Mouse (Mus musculus) E14TG2a.4 (cell line): ENCODE measurements at regions not wholly inside any gene's neighbourhood (a gene's known extent, or its start where the extent isn't known, plus 50 kb on each side); places are given as distances from the start of the nearest gene placed in this dataset.

Experiments used
- H3K27me3 ChIP-seq: 2 replicates; pipeline ENCODE4 v1.6.1; 2014; ENCODE audit warnings: low read length, control low read depth; ENCODE audit not compliant: insufficient read depth
- H3K36me3 ChIP-seq: 2 replicates; pipeline ENCODE4 v1.6.1; 2014; ENCODE audit warnings: low read length, control low read depth; ENCODE audit not compliant: insufficient read depth
- H3K4me1 ChIP-seq: replicated peaks from 2 replicates; pipeline ENCODE4 v1.6.1; 2014; ENCODE audit warnings: low read depth, low read length, control low read depth
- H3K4me3 ChIP-seq: replicated peaks from 2 replicates; pipeline ENCODE4 v1.5.1; 2014; ENCODE audit warnings: mild to moderate bottlenecking, low read length
- H3K9me3 ChIP-seq: 2 replicates; pipeline ENCODE4 v1.6.1; 2014; ENCODE audit warnings: low read length, control low read depth
- CTCF ChIP-seq: conservative IDR thresholded peaks from 2 replicates; pipeline ENCODE4 v1.5.1; 2014; ENCODE audit warnings: low read length
- NANOG ChIP-seq: IDR thresholded peaks from 2 replicates; pipeline ENCODE4 v1.6.1; 2014; ENCODE audit warnings: borderline replicate concordance, low read length, mixed read lengths
- POU5F1 ChIP-seq: IDR thresholded peaks from 2 replicates; pipeline ENCODE4 v1.6.1; 2014; ENCODE audit warnings: low read length, borderline replicate concordance

DNA sequence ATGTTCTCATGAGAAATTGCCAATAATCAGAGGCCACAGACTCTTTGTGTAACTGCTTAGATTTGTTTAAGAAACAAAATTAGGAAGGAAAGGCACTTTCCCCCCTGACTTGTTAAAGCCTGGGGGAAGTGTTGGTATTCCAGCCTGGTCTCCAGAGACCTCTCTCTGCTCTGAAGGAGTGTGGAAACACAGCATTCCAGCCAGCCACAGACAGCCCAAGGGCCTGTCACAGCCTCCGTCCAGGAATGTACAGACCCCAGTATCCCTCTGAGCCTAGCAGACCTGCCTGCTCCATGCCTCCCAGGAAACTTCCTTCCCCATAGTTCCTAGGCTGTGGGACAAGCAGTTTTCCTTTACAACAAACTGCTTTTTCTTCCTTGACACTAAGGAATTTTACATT is 128.0 kb downstream of the Rybp start:
- H3K4me1 ChIP-seq = peaks cover 69% of the 10 kb centered on the region
- H3K36me3 ChIP-seq = no peaks in the 10 kb centered on the region
- TF ChIP-seq CTCF (no peak), POU5F1 (no peak), NANOG (no peak)
- H3K27me3 ChIP-seq = peaks cover 41% of the 10 kb centered on the region
- no peak overlapping the region for H3K4me3 ChIP-seq
- H3K9me3 ChIP-seq = no peaks in the 10 kb centered on the region

DNA sequence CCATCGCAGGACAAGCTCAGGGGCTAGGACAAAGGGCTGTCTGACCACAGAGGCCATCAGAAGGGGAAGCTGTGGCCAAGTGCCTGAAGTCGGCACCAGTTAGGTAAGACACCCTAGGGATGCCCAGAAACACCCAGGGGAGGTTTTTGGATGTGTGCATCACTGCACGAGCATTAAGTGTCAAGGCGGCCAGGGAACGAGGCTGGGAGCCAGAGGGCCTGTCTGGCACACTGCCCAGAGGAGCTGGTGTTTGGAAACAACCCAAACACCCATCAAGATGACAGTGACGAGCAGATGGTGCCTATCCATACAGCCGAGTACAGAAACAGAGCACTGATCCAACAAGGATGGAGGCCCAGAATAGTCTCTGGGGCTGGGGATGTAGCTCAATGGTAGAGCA is 130.0 kb downstream of the Rybp start:
- H3K4me3 ChIP-seq = no peak overlapping the region
- no peaks in the 10 kb centered on the region for H3K36me3 ChIP-seq
- no peaks in the 10 kb centered on the region for H3K9me3 ChIP-seq
- peaks cover 50% of the 10 kb centered on the region for H3K4me1 ChIP-seq
- H3K27me3 ChIP-seq = peaks cover 23% of the 10 kb centered on the region; the same call in 1 of the 2 replicates
- no peak for TF ChIP-seq NANOG
- no peak for TF ChIP-seq POU5F1
- TF ChIP-seq CTCF = no peak

DNA sequence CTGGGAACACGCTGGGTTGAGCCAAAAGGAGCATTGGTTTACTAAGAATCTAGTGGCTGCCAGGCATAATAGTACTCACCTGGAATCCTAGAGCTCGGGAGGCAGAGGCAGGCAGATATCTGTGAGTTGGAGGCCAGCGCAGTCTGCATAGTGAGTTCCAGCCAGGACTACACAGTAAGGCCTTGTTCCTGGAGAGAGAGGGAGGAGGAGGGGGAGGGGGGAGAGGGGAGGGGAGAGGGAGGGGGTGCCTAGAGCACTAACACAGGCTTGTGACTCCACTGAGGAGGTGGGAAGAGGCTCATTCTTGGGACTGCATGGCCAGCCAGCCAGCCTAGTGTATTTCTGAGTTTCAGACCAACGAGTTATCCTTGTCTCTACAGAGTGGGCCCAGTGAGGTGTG is 131.1 kb downstream of the Rybp start:
- Histone ChIP-seq H3K4me3 (peak overlapping the region; percentile 67), H3K9me3 (no peaks in the 10 kb centered on the region), H3K27me3 (peaks cover 14% of the 10 kb centered on the region; the same call in 1 of the 2 replicates), H3K4me1 (peaks cover 39% of the 10 kb centered on the region), H3K36me3 (no peaks in the 10 kb centered on the region)
- no peak for TF ChIP-seq POU5F1
- TF ChIP-seq NANOG = no peak
- TF ChIP-seq CTCF = no peak

DNA sequence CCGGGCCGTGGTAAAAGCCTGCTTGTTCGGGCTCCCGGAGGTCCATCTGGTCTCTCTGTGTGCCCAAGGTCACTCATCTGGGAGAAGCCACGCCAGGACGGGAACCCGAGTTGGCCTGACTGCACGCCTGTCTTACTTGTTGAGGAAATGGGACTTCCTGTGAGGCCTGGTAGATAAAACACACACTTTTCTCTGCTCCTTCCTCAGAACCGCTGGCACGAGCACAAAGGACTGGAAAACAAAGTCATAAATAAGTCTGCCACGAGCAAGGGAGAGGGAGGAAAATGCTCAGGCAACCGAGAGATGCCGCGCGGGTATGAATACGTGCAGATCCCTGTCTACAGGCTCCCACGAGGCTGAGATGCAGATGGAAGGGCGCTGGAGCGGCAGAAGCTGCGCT is 131.6 kb downstream of the Rybp start:
- Histone ChIP-seq H3K4me1 (peaks cover 36% of the 10 kb centered on the region), H3K9me3 (no peaks in the 10 kb centered on the region), H3K27me3 (peaks cover 15% of the 10 kb centered on the region), H3K36me3 (no peaks in the 10 kb centered on the region), H3K4me3 (peak overlapping the region; percentile 67)
- TF ChIP-seq NANOG (no peak), CTCF (no peak), POU5F1 (no peak)

DNA sequence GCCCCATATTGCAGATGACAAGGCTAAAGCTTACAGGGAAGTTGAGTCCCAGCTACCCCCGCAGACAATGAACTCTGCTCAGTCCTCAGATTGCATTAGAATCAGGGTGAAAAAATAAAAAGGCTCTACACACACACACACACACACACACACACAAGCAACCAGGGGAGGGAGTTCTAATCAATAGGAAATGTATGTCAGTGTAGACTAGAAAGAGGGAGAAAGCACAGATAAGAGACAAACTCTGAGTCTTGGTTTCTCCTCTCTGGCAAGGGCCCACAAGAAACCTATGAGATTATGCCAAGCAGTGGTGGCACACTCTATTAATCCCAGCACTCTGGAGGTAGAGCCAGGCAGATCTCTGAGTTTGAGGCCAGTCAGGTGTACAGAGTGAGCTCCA is 135.8 kb downstream of the Rybp start:
- Histone ChIP-seq H3K9me3 (0 out of 2 replicates have a peak, but pooled peaks cover 3% of the 10 kb centered on the region), H3K4me1 (peaks cover 16% of the 10 kb centered on the region), H3K4me3 (no peak overlapping the region), H3K27me3 (peaks cover 19% of the 10 kb centered on the region), H3K36me3 (no peaks in the 10 kb centered on the region)
- TF ChIP-seq NANOG = no peak
- TF ChIP-seq POU5F1 = no peak
- TF ChIP-seq CTCF = no peak

DNA sequence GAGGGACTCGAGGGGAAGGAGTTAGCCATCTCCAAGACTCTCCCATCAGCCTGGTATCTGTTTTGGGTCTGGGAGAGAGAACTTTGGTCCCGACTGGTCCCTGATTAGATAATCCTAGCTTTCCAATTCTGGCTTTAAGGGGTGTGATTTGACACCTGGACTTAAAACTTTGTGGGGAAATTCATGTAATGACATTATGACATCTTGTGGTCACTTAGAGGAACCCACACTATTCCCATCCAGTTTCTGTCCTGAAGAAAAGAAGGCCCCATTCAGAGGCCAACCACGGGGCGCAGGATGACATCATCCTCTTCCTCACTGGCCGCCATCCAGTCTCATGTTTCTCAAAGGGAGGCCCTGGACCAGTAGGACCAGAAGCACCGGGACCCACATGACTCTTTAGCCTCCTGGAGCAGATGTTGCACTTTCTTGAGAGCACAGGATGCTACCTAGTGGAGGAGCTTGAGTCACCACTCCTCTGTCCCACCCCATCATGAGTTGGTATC is 136.5 kb downstream of the Rybp start:
- 0 out of 2 replicates have a peak, but pooled peaks cover 3% of the 10 kb centered on the region for H3K9me3 ChIP-seq
- no peak overlapping the region for H3K4me3 ChIP-seq
- H3K36me3 ChIP-seq = no peaks in the 10 kb centered on the region
- no peak for TF ChIP-seq NANOG
- TF ChIP-seq POU5F1 = no peak
- no peak for TF ChIP-seq CTCF
- H3K27me3 ChIP-seq = peaks cover 24% of the 10 kb centered on the region
- H3K4me1 ChIP-seq = peaks cover 14% of the 10 kb centered on the region

DNA sequence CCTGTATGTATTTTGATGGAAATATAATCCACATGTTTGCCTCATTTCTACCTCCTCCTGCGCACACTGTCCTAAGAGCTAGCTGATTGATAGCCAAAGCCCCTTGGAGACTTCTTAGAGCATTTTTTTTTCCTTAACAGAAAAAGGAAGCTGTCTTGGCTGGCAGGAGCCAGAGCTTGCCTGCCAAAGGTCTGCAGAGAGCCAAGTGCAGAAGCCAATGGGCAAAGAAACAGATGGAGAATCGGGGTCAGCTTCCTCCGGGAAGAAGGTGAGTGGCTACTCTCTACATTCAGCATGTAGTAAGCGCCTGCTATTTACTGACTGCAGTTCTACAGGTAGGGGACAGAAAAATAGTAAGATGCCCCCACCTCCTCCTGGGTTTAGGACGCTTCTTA is 137.8 kb downstream of the Rybp start:
- Histone ChIP-seq H3K4me1 (peaks cover 16% of the 10 kb centered on the region), H3K27me3 (peaks cover 18% of the 10 kb centered on the region)

DNA sequence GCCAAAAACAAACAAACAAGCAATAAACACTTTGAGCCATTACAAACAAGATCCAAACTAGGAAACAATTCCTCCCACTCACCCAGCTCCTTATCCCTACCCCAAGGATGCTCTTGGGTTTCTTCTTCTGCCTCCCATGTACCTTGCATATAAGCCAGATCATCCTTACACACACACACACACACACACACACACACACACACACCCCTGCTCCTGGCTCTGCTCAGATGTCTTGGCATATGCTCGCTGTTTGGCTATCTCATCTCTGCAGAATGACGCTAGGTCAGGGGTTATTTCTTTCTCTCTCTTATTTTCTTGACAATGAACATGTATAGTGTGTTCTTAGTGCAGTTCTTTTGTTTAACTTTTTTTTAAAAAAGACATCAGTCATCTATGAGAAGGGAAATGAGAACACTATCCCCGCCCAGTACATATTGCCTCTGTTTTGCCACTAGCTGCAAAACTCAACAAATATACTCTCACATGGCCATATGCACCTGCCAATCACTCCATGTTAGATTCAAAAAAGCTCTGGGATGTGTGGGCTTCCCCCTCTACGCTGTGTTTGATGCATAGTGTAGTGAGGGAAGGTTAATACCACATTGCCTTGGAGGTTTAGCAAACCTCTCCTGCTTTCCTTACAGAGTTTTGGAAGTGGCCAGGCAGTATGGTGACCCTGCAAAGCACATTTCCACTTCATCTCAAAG is 138.4 kb downstream of the Rybp start:
- H3K27me3 ChIP-seq = peaks cover 18% of the 10 kb centered on the region
- H3K4me3 ChIP-seq = no peak overlapping the region
- H3K9me3 ChIP-seq = 0 out of 2 replicates have a peak, but pooled peaks cover 3% of the 10 kb centered on the region
- no peak for TF ChIP-seq NANOG
- TF ChIP-seq POU5F1 = no peak
- TF ChIP-seq CTCF = no peak
- no peaks in the 10 kb centered on the region for H3K36me3 ChIP-seq
- peaks cover 21% of the 10 kb centered on the region for H3K4me1 ChIP-seq

More for the DNA sequence above, 137.8 kb downstream of the Rybp start:
- H3K36me3 ChIP-seq = no peaks in the 10 kb centered on the region
- TF ChIP-seq CTCF (no peak), POU5F1 (no peak), NANOG (no peak)
- H3K4me3 ChIP-seq = no peak overlapping the region
- 0 out of 2 replicates have a peak, but pooled peaks cover 3% of the 10 kb centered on the region for H3K9me3 ChIP-seq

DNA sequence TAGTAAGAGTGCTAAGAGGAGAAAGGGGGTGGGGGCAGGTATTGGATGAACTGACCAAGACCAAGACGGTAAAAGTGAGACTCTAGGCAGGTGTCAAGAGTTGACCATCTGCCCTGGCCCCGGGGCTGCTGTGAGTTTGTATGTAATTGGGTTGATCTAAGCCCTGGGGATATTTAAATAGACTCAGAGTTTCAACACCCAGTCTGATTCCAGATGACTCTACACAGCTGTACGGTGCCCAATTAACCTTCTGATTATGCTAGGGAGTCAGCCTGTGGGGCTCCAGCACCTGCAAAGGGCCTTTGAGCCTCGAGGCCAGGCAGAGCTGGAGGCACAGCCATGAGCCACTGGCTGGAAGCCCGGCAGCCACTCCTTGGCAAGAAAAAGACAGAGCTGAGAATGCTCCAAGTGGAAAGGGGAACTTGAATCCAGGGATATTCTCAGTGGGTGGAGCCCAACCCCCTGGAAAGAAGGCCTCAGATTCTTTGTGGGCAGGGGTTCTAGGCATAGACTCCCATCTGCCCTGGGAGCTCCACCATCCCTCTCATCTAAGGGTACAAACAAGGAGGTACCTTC is 140.8 kb downstream of the Rybp start:
- peaks cover 35% of the 10 kb centered on the region for H3K4me1 ChIP-seq
- peaks cover 27% of the 10 kb centered on the region for H3K27me3 ChIP-seq
- H3K4me3 ChIP-seq = no peak overlapping the region
- H3K9me3 ChIP-seq = 0 out of 2 replicates have a peak, but pooled peaks cover 3% of the 10 kb centered on the region
- TF ChIP-seq NANOG (no peak), POU5F1 (no peak), CTCF (no peak)
- H3K36me3 ChIP-seq = no peaks in the 10 kb centered on the region
